Mouse (Mus musculus): ENCODE data around the gene Capn2.

DNA sequence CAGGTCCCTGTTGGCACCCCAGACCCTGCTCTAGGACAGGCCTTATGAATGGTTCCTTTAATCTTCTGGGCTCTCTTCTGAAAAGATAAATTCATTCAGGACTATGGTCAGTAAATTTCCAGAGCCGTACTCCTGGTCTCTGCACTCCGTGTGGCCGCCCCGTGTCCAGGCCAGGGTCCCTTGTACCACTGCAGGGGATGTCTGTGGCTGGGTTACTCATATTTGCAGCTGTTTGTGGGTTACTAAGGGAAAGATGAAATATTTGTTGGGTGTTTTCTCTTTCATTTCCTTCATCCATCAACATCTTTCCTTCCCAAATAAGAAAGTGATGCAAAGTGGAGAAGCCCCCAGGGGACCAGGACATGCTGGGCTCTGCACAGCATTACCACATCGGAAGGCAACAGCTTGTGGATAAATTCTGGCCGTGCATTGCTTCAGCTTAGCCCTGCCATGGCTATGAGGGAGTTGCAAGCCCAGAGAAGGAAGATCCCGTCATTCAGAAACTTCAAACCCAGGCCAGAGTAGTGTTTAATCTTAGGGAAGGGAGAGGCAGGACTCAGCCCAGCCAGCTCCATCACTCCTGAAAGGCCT lies 15.5 kb downstream of the Capn2 start:
- TF ChIP-seq CTCF (IDR thresholded peaks at IDR 0.05; ENCODE audit: low read depth) (no peak), EP300 (IDR thresholded peaks at IDR 0.05; ENCODE audit: low read depth) (no peak)
